Mouse (Mus musculus) neutrophil, adult 5-6 weeks (primary cell): Measurements from ENCODE around the gene Polr2e. TPM values are rescaled to one million over a fixed set of nuclear protein-coding genes. Genes with fewer than 3 reads are reported as not detected.

Source experiments
- ATAC-seq: fragments of 151-379, 151-347 bp; 2 replicates; pipeline ENCODE4 v1.8.0; 2017; ENCODE audit warnings: mild to moderate bottlenecking, moderate TSS enrichment; ENCODE audit not compliant: insufficient number of reproducible peaks, poor library complexity, low FRiP score, severe bottlenecking; ENCODE audit errors: extremely low read depth
- total RNA-seq: library from RNA; stranded (forward); fragments of 200-1000 nt; gene quantifications from 2 replicates; pipeline ENCODE4 v1.2.3, GENCODE M21; 2017

The Polr2e gene
- total RNA-seq, 1 experiment from 2014 or later = 47.7 TPM

DNA sequence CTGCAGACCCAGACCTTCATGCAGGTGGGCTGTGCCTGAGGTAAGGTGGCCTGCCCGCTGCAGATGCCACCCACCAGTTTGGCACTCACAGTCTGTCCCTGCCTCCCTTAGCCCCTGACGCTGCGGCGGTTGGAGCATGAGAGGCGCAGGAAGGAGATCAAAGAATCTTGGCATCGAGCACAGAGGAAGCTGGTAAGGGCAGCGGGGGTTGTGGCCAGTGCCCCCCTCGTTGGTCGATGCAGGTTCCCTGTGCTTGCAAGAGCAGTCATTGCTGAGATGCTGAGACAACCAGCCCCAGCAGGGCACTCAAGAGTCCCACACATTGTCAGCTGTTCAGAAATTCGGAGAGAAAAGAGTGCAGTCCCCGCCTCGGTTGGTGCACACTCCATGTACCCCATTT is 17.4 kb downstream of the Polr2e start:
- no peak for ATAC-seq

DNA sequence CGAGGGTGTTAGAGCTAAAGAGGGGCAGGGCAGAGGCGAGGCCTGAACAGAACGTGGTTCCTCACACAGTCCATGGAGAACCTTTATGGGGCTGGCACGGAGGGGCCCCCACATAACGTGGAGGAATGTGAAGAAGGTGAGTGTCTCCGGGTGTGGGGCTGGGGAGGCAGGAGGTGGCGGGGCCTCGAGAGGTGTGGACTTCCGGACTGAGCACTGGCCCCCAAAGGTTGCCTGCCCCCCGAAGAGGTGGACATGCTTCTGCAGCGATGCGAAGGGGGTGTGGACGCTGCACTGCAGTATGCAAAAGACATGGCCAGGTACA is 18.3 kb downstream of the Polr2e start:
- ATAC-seq = no peak

DNA sequence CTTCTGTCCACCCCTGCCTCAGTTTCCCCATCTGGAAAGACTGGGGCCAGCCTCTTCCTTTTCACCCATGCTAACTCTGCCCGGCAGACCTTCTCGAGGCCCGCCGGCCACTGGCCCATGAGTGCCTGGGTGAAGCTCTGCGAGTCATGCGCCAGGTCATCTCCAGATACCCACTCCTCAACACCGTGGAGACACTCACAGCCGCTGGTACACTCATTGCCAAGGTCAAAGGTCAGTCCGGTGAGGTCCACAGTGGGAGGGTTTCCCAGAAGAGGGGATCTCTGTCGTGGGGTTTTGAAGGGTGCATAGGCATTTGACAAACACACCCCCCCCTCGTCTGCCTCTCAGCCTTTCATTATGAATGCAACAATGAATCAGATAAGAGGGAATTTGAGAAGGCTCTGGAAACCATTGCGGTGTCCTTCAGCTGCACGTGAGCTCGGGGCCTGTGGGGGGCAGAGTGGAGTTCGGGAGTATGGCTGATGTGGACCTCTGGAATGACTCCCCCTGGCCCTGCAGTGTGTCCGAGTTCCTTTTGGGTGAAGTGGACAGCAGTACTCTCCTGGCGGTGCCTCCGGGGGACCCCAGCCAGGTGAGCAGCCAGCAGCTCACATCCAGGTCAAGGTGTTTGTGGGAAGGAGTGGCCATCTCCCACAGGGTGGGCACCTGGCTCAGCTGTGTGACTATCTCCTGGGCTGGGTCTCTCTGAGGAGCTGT is 18.8 kb downstream of the Polr2e start:
- no peak for ATAC-seq

GRCm38 (mm10) chr10:80020191-80020590 is 19.4 kb downstream of the Polr2e start:
- no peak for ATAC-seq

GRCm38 (mm10) chr10:80019471-80020131 is 20.0 kb downstream of the Polr2e start:
- ATAC-seq = no peak

DNA sequence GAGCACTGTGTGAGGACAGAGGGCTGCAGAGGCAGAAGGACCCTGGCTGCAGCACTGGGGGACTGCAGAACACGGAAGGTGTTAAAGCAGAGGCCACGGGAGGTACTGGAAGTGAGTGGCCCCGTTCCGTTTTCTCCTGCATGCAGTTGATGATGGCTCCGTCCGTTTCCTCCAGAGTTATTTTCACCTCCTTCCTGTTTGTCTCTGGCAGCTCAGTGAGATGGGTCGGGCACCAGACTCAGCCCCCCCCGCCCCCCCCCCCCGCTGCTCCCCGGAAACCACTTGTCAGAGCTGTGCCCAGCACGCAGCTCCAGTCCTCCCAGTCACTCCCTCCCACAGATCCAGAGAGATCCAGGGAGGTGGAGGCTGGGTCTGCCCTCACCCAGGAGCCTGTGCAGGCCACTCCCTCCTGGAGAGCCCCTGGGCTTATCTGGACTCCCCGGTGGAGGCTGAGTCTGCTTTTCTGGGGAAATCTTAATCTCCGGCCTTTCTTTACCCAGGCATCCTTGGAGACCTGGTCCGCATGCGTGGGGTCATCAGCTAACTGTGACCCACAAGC is 20.8 kb downstream of the Polr2e start:
- ATAC-seq = peak; percentile 33

DNA sequence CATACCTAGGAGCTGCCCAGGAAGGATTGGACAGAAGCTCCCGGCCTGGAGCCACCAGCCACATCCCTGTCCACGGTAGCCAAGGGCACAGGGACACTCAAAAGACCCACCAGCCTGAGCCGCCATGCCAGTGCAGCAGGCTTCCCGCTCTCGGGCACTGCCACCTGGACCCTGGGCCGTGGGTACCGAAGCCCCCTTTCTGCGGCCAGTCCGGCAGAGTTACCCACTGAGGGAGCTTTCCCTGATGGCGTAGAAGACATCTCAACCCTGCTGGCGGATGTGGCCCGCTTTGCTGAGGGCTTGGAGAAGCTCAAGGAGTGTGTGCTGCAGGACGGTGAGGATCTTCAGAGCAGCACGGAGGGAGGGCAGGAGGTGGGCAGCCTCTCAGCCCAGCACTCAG is 21.8 kb downstream of the Polr2e start:
- ATAC-seq = no peak

GRCm38 (mm10) chr10:80017361-80017760 is 22.2 kb downstream of the Polr2e start:
- ATAC-seq = peak; percentile 62

DNA sequence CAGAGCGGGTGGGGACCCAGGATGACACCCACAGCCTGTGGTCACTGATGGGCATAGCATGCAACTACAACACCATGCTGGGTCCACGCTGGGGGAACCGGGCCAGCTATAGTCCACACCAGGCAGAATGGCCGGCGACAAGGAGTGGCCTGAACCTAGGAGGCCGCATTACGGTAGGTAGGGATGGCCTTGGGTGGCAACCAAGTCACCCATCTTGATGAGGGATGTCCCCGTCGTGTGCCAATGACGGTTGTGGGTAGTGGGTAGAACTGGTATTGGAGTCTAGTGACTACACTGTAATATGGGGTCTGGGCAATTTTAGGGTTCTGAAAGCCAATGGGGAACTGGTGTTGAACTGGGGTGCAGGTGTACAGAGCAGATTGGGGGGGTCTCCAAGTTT is 22.7 kb downstream of the Polr2e start:
- ATAC-seq = peak; percentile 17

GRCm38 (mm10) chr10:80016511-80016910 is 23.1 kb downstream of the Polr2e start, which contains the start of gene Arhgap45:
Gene Arhgap45 (plus strand): TSS chr10:80016653.
- peak; percentile 78 for ATAC-seq

- no peak for ATAC-seq
These were observed 24.0 kb downstream of the Polr2e start for GRCm38 (mm10) chr10:80015583-80015982.

DNA sequence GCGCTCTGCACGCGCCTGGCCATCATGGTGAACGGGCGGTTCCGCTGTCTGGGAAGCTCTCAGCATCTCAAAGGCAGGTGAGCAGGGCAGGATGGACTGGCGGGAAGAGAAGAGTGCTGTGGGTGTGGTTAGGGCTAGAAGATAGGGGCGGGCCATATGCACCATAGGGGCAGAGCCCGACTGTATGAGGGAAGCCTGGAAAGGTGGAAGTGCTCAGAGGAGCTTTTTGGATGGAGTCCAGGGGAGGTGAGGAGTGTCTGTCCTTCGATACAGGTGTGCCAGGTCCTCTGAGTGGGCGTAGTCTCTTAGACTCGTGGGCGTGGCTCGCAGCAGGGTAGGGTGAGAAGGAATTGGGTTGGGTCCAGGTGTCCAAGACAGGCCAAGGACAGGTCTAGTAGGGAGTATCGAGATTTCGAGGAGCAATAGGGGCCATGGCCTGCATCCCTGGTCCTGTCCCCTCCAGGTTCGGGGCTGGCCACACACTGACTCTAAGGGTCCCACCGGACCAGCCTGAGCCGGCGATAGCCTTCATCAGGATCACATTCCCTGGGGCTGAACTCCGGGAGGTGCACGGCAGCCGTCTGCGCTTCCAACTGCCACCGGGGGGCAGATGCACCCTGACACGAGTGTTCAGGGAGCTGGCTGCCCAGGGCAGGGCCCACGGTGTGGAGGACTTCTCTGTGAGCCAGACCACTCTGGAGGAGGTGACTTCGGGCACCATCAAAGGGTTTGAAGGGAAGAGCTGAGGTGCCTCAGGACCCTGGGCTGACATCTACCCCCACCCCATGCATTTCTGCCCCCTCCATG is 24.9 kb downstream of the Polr2e start:
- no peak for ATAC-seq

DNA sequence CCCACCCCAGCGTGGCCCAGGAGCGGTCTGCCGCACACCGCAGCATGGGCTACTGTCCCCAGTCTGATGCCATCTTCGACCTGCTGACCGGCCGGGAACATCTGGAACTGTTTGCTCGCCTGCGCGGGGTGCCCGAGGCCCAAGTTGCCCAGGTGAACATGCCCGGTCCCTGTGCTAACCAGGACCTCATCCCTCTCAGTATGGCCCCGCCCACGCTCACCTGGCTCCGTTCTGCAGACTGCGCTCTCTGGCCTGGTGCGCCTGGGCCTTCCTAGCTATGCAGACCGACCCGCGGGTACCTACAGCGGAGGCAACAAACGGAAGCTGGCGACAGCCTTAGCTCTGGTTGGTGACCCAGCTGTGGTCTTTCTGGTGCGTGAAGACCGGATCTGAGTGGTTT is 26.0 kb downstream of the Polr2e start:
- ATAC-seq = no peak

- ATAC-seq = no peak
These were observed 27.9 kb downstream of the Polr2e start for GRCm38 (mm10) chr10:80011740-80012139.

DNA sequence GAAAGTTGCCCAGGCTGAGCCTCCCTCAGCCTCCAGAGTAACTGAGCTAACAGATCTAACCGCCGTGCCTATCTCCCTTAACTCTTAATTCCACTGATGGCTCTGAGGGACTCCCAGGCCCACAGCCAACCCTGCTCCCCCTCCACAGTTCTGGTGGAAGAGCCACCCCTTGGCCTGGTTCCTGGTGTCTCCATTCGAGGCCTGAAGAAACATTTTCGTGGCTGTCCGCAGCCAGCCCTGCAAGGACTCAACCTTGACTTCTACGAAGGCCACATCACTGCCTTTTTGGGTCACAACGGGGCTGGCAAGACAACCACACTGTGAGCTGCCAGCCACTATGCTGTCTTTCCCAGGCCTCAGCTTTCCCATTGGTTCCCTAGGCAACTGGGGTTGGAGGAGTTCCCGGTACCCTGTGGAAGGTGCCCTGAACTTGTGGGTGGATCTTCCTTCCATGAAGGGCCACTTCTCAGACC is 35.3 kb downstream of the Polr2e start:
- no peak for ATAC-seq

DNA sequence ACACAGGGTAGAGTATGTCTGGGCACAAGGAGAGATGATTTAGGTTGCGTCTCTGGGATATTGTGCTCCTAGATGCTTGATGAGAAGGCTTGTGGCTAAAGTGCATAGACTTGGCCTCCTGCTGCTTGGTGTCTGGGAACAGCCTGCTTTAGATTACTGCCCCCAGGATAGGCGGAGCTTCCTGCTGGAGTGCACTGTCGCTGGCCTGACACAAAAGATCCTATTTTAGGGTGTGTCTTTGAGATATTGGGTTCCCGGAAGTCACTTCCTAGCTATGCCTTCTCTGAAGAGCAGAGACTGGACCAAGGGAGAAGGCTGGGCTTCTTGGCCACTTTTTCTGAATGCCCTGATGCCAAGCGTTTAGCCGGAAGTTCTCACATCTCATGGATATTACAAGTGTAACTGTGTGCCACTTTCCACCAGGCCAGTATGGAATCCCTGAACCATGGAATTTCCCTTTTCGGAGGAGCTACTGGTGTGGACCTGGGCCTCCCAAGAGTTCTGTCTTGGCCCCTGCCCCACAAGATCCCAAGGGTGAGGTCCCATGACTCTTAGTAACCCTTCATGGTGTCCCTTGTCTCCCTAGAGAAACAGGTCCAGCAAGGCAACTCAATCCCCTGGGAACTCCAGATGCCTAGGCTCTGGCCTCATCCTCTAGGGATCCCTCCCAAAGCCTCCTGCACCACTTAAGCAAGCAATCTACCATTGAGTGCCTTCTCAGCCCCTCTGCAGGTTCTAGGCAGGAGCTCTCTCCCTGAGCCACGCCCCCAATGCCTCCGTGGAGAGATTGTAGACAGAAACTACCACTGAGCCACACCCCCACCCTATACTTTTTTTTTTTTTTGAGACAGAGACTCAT is 36.0 kb downstream of the Polr2e start:
- ATAC-seq = no peak

DNA sequence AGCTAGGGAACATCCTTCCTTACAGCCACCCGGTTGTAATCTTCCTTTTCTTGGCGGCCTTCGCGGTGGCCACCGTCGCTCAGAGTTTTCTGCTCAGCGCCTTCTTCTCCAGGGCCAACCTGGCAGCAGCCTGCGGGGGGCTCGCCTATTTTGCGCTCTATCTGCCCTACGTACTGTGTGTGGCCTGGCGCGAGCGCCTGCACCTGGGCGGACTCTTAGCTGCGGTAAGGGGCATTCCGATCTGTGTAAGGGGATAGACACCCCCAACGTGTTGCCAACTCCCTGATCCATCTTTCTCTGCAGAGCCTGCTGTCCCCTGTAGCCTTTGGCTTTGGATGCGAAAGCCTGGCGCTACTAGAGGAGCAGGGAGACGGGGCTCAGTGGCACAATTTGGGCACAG is 36.8 kb downstream of the Polr2e start:
- no peak for ATAC-seq

GRCm38 (mm10) chr10:80001945-80002344 is 37.6 kb downstream of the Polr2e start:
- no peak for ATAC-seq

DNA sequence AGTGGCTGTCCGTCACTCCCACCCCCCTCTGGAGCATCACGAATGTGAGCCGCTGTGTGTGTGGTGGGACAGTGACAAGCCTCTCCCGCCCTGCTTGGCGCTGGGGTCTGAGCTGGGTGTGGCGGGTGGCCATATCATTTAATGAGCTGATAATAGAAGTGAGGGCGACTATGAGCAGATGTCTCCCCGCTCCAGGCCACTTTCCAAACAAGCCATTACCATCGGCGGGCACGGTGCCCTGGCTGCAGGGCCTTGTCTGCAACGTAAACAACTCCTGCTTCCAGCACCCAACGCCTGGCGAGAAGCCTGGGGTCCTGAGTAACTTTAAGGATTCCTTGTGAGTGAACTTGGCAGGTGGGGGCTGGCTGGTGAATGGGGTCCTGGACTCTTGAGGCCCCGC is 41.8 kb downstream of the Polr2e start:
- no peak for ATAC-seq
